Mouse (Mus musculus) liver, embryonic 14.5 days (tissue): ENCODE data around the gene Tox4. TPM values are rescaled to one million over a fixed set of nuclear protein-coding genes. Genes with fewer than 3 reads are reported as not detected.

Experiments used
- ATAC-seq: fragments of 200-750 bp; cut with Nextera tagmentation; 2 replicates; pipeline ENCODE4 v1.8.0; 2017; ENCODE audit warnings: moderate number of reproducible peaks, mild to moderate bottlenecking, moderate library complexity; ENCODE audit not compliant: insufficient read depth
- DNase-seq, 3 experiments: peaks; one replicate each; pipeline ENCODE4 v3.0.0-alpha.2; 2012 to 2013; ENCODE audit warnings: low read depth in 3 of 3, low spot score in 3 of 3
- H3K27ac ChIP-seq: fragments of 300-500 bp; sonication (generic); 2 replicates; pipeline ENCODE4 v1.5.1; 2014; ENCODE audit warnings: moderate library complexity, mild to moderate bottlenecking, control low read depth, inconsistent platforms
- H3K27me3 ChIP-seq: fragments of 300-500 bp; sonication (generic); 2 replicates; pipeline ENCODE4 v1.6.1; 2014; ENCODE audit warnings: mild to moderate bottlenecking, low read length, moderate library complexity; ENCODE audit not compliant: control insufficient read depth, insufficient read depth
- H3K36me3 ChIP-seq: fragments of 300-500 bp; sonication (generic); replicated peaks from 2 replicates; pipeline ENCODE4 v1.6.1; 2014; ENCODE audit warnings: low read depth; ENCODE audit not compliant: control insufficient read depth, insufficient read depth
- H3K4me1 ChIP-seq, 2 experiments: fragments of 200-500 bp in 1 of 2; fragments of 300-500 bp in 1 of 2; sonication (generic) in 1 of 2; replicated peaks; 2 replicates each; pipeline ENCODE4 v1.6.1; 2012 to 2014; ENCODE audit warnings: antibody characterized with exemption in 1 of 2, inconsistent platforms in 1 of 2, low read length in 1 of 2; ENCODE audit not compliant: control insufficient read depth in 2 of 2, insufficient read depth in 2 of 2
- H3K4me2 ChIP-seq: fragments of 300-500 bp; sonication (generic); 2 replicates; pipeline ENCODE4 v1.6.1; 2014; ENCODE audit warnings: low read depth, mild to moderate bottlenecking, control low read depth, moderate library complexity
- H3K4me3 ChIP-seq, 2 experiments: fragments of 200-500 bp in 1 of 2; fragments of 300-500 bp in 1 of 2; sonication (generic) in 1 of 2; 2 replicates each; pipeline ENCODE4 v1.5.1; 2012 to 2014; ENCODE audit warnings: low read depth in 2 of 2, low read length in 2 of 2, mild to moderate bottlenecking in 2 of 2, control low read depth in 1 of 2, inconsistent platforms in 1 of 2, moderate library complexity in 1 of 2; ENCODE audit not compliant: insufficient read depth in 1 of 2
- H3K9ac ChIP-seq: fragments of 300-500 bp; sonication (generic); replicated peaks from 2 replicates; pipeline ENCODE4 v1.6.1; 2014; ENCODE audit warnings: mild to moderate bottlenecking, control low read depth, moderate library complexity
- H3K9me3 ChIP-seq: fragments of 300-500 bp; sonication (generic); 2 replicates; pipeline ENCODE4 v1.6.1; 2016; ENCODE audit warnings: low read length, mixed read lengths; ENCODE audit not compliant: control insufficient read depth
- CTCF ChIP-seq: IDR thresholded peaks from 2 replicates; pipeline ENCODE4 v1.5.1; 2016; ENCODE audit warnings: antibody characterized with exemption, low read depth, control low read depth
- EP300 ChIP-seq: IDR thresholded peaks from 2 replicates; pipeline ENCODE4 v1.6.1; 2016; ENCODE audit warnings: antibody characterized with exemption, low read depth
- WGBS: fragments of 180-500 bp; shearing (Covaris S2); extraction: QIAGEN DNeasy Blood & Tissue Kit; methylation state at CpG from one replicate; pipeline ENCODE4 v1.1.7; 2014; ENCODE audit not compliant: insufficient replicate concordance; 5-methylcytosine and 5-hydroxymethylcytosine counted together
- polyA plus RNA-seq, 2 experiments: library from polyadenylated mRNA; depleted of rRNA in 1 of 2; stranded (reverse) in 1 of 2; unstranded in 1 of 2; fragments of >200 nt; fragmentation: Nextera tagmentation in 1 of 2; extraction: Ambion mirVana in 1 of 2; gene quantifications; 2 replicates each; pipeline versions ENCODE4 v1.2.1 to v1.2.3; 2012 to 2014

Tox4 gene
- polyA plus RNA-seq, 2 experiments: 10.1 to 17.2 TPM

DNA sequence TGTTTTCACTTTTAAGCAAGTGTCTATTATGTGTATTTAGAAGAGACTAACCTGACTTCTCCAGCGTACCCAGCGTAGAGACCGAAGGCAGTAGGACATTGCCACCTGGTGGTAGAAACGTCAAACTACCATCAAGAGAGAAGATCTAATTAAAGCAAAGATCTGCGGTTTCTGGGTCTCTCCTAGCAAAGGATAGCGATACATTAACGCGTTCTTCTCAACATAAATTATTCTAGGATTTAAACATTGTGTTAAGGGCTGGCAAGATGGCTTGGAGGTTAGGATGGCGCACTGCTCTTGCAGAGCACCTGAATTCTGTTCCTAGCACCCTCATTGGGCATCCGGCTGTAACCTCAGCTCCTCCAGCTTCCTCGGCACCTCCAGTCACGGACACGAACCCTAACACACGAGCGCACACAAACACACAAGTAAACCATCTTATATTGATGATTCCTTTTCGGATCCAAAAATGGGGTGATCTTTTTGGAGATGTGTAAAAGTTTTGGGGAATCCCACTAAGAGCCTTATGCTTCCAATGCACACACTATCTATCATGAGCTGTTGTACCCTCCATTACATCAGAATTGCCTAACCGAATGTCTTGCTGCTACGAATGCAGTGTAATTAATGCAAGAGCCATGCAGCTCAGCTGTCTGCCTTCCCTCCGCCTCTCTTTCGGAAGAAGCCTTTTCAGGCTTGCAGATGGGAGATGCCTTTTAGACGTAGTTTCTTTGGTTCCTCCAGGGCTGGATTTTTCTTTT is 60.0 kb downstream of the Tox4 start:
- Histone ChIP-seq H3K4me1 (peaks cover 0 to 5% of the 10 kb centered on the region in 2 experiments; a peak in 2 of 4 replicates), H3K9ac (no peak overlapping the region), H3K4me2 (0 out of 2 replicates have a peak overlapping the region, but pooled peaks have one; percentile 6), H3K36me3 (no peaks in the 10 kb centered on the region), H3K4me3 (no peak overlapping the region), H3K27ac (no peak overlapping the region), H3K27me3 (no peaks in the 10 kb centered on the region), H3K9me3 (no peaks in the 10 kb centered on the region)
- TF ChIP-seq CTCF: peak; percentile 79
- no peak for TF ChIP-seq EP300
- ATAC-seq (no peak), DNase-seq (peak; percentile 45 to 55 (median 48))
- WGBS: 25% methylated on average over 21 of the region's 21 CpGs

DNA sequence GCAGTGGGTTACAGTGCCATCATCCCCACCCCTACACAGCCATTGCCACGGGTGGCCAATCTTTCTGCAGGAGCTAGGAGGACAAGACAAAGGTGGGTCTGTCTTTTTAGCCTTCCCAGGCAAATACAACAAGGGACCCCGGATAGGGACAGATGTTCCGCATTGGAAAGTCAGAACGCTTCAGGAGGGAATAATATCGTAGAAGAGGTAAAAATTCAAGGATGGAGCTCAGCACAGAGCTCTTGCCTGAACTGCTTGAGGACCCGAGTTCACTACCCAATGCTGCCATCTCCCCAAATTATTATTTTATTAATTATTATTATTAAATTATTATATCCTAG is 60.5 kb downstream of the Tox4 start:
- 62% methylated on average over 6 of the region's 6 CpGs for WGBS

More for the DNA sequence above, 60.5 kb downstream of the Tox4 start:
- DNase-seq (no peak), ATAC-seq (no peak)
- Histone ChIP-seq H3K9ac (no peak overlapping the region), H3K27me3 (no peaks in the 10 kb centered on the region), H3K4me2 (no peak overlapping the region), H3K36me3 (no peaks in the 10 kb centered on the region), H3K4me3 (no peak overlapping the region), H3K4me1 (peaks cover 0 to 5% of the 10 kb centered on the region in 2 experiments; a peak in 2 of 4 replicates), H3K9me3 (no peaks in the 10 kb centered on the region), H3K27ac (no peak overlapping the region)
- TF ChIP-seq EP300: no peak
- TF ChIP-seq CTCF: no peak

Other genes with a start within 250 kb of the Tox4 start
- gene Olfr221, start 236.7 kb upstream of the Tox4 start, polyA plus RNA-seq (2012; rRNA removed): not detected in 2 replicates
- not detected in 2 replicates for gene Olfr221, start 236.7 kb upstream of the Tox4 start, polyA plus RNA-seq (2014; fragmentation: Nextera tagmentation; extraction: Ambion mirVana)
- 94.9 and 161 TPM in 2 replicates for gene Hnrnpc, start 175.1 kb upstream of the Tox4 start, polyA plus RNA-seq (2012; rRNA removed)
- gene Hnrnpc, start 175.1 kb upstream of the Tox4 start, polyA plus RNA-seq (2014; fragmentation: Nextera tagmentation; extraction: Ambion mirVana): 240 and 269 TPM in 2 replicates
- 0.31 and 0.41 TPM in 2 replicates for gene Rpgrip1, start 168.4 kb upstream of the Tox4 start, polyA plus RNA-seq (2012; rRNA removed)
- 48.5 and 50.1 TPM in 2 replicates for gene Rpgrip1, start 168.4 kb upstream of the Tox4 start, polyA plus RNA-seq (2014; fragmentation: Nextera tagmentation; extraction: Ambion mirVana)
- 15.4 and 25.2 TPM in 2 replicates for gene Supt16, start 81.7 kb upstream of the Tox4 start, polyA plus RNA-seq (2012; rRNA removed)
- gene Supt16, start 81.7 kb upstream of the Tox4 start, polyA plus RNA-seq (2014; fragmentation: Nextera tagmentation; extraction: Ambion mirVana): 35.6 and 39.9 TPM in 2 replicates
- gene Chd8, start 21.4 kb upstream of the Tox4 start, polyA plus RNA-seq (2012; rRNA removed): 9.7 and 13.1 TPM in 2 replicates
- 13.9 and 14.0 TPM in 2 replicates for gene Chd8, start 21.4 kb upstream of the Tox4 start, polyA plus RNA-seq (2014; fragmentation: Nextera tagmentation; extraction: Ambion mirVana)
- 2.9 and 3.1 TPM in 2 replicates for gene Rab2b, start 399 bp downstream of the Tox4 start, polyA plus RNA-seq (2012; rRNA removed)
- 1.9 and 2.6 TPM in 2 replicates for gene Rab2b, start 399 bp downstream of the Tox4 start, polyA plus RNA-seq (2014; fragmentation: Nextera tagmentation; extraction: Ambion mirVana)
- gene Mettl3, start 26.0 kb downstream of the Tox4 start, polyA plus RNA-seq (2012; rRNA removed): 14.5 and 15.3 TPM in 2 replicates
- gene Mettl3, start 26.0 kb downstream of the Tox4 start, polyA plus RNA-seq (2014; fragmentation: Nextera tagmentation; extraction: Ambion mirVana): 18.1 and 18.2 TPM in 2 replicates
- gene Sall2, start 49.6 kb downstream of the Tox4 start, polyA plus RNA-seq (2012; rRNA removed): 0.76 and 0.84 TPM in 2 replicates
- gene Sall2, start 49.6 kb downstream of the Tox4 start, polyA plus RNA-seq (2014; fragmentation: Nextera tagmentation; extraction: Ambion mirVana): 0.54 and 0.66 TPM in 2 replicates
- gene Olfr1513, start 77.3 kb downstream of the Tox4 start, polyA plus RNA-seq (2012; rRNA removed): not detected in 2 replicates
- gene Olfr1513, start 77.3 kb downstream of the Tox4 start, polyA plus RNA-seq (2014; fragmentation: Nextera tagmentation; extraction: Ambion mirVana): not detected in 2 replicates
- gene Olfr1512, start 100.0 kb downstream of the Tox4 start, polyA plus RNA-seq (2012; rRNA removed): not detected in 2 replicates
- not detected in 2 replicates for gene Olfr1512, start 100.0 kb downstream of the Tox4 start, polyA plus RNA-seq (2014; fragmentation: Nextera tagmentation; extraction: Ambion mirVana)
- gene Olfr1511, start 118.2 kb downstream of the Tox4 start, polyA plus RNA-seq (2012; rRNA removed): not detected in 2 replicates
- not detected in 2 replicates for gene Olfr1511, start 118.2 kb downstream of the Tox4 start, polyA plus RNA-seq (2014; fragmentation: Nextera tagmentation; extraction: Ambion mirVana)
- not detected in 2 replicates for gene Olfr1510, start 135.2 kb downstream of the Tox4 start, polyA plus RNA-seq (2012; rRNA removed)
- not detected in 2 replicates for gene Olfr1510, start 135.2 kb downstream of the Tox4 start, polyA plus RNA-seq (2014; fragmentation: Nextera tagmentation; extraction: Ambion mirVana)
- gene Olfr1509, start 163.8 kb downstream of the Tox4 start, polyA plus RNA-seq (2012; rRNA removed): not detected in 2 replicates
- not detected in 2 replicates for gene Olfr1509, start 163.8 kb downstream of the Tox4 start, polyA plus RNA-seq (2014; fragmentation: Nextera tagmentation; extraction: Ambion mirVana)
- not detected in 2 replicates for gene Olfr1508, start 188.3 kb downstream of the Tox4 start, polyA plus RNA-seq (2012; rRNA removed)
- not detected in 2 replicates for gene Olfr1508, start 188.3 kb downstream of the Tox4 start, polyA plus RNA-seq (2014; fragmentation: Nextera tagmentation; extraction: Ambion mirVana)
- gene Olfr1507, start 216.6 kb downstream of the Tox4 start, polyA plus RNA-seq (2012; rRNA removed): not detected in 2 replicates
- gene Olfr1507, start 216.6 kb downstream of the Tox4 start, polyA plus RNA-seq (2014; fragmentation: Nextera tagmentation; extraction: Ambion mirVana): not detected in 2 replicates